Mouse (Mus musculus) small intestine, adult 2 months (tissue): ENCODE results near the gene Zp2.

Source experiments
- CTCF ChIP-seq: fragments of 200-500 bp; IDR thresholded peaks from 2 replicates; pipeline ENCODE4 v1.5.1; 2012; ENCODE audit warnings: low read depth, mild to moderate bottlenecking, control low read depth, inconsistent platforms, low read length, moderate library complexity, mixed read lengths; ENCODE audit not compliant: insufficient replicate concordance, insufficient read length; ENCODE audit errors: extremely low read depth
- POLR2A ChIP-seq: fragments of 200-500 bp; IDR thresholded peaks from 2 replicates; pipeline ENCODE4 v1.6.1; 2012; ENCODE audit warnings: low read depth, mild to moderate bottlenecking, control low read depth, inconsistent platforms, low read length, moderate library complexity

DNA sequence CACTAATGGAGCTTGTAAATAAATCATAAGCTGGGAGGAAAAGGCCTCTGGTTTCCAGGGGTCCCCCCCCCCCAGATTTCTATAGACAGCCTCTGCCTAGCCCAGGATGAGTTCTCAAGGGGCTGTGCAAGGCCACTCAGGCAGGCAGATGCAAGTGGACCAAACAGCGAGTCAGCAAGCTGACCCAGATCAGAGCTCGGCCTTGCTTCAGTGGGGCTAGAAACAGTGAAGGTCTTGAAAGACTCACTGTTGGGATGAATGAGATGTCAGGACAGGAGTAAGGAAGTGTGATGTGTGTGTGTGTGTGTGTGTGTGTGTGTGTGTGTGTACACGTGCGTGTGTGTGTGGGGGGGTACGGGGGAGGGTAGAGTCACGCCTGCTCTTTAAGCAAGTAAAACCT is 47.7 kb upstream of the Zp2 start:
- no peak for TF ChIP-seq POLR2A
- no peak for TF ChIP-seq CTCF
